Mouse (Mus musculus): ENCODE data around the gene Rgs6.

Gene Rgs6

DNA sequence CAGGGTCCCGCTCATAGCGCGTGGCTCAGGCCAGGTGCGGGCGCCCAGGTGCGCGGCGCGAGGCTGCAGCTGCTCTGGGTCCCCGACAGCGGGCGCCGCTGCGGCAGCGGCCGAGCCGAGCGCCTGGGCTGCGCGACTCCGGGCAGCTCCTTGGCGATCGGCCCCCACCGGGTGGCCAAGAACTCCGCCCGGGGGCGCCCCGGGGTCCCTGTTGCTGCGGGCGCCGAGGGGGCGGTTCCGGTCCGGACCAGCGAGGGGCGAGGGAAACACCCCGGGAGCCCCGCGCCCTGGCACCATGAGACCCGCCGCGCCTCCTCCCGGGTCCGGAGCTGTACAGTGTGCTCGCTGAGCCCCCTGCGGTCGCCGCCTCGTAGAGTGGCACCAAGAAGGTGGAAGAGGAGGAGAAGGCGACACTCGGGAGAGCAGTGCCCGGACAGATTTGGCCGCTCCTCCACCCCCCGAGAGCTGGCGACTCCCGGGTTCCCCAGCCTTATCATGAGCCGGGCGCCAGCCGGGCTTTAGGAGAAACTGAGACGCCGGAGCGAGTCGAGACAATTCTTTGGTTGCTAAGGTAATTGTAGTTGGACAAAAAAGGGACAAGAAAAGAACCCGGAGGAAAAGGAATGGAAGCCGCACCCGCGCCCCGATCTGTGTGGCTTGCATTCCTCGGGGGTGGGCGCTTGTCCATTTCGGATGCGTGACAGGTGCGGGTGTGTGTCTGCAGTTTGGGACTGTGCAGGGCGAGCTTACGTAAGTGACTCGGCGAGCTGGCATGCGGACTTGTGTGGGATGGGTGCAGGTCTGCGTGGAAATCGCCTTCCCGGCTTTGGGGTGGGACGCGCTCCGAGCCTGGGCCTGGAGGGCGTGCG lies 29.0 kb downstream of the Rgs6 start:
- CTCF ChIA-PET = interaction anchor here (0.5 to 1.6 kb wide), 8 partner anchors 16 to 1435 kb away, joined by 3 to 6 read pairs (median 4); partner anchors contain the start of gene Acot3 (in 1 of the 4)
- POLR2A ChIA-PET = interaction anchor here in 1 of 4 experiments (0.6 kb wide), 1 partner anchor 475 kb away, joined by 3 read pairs; no protein-coding TSS in a partner anchor

DNA sequence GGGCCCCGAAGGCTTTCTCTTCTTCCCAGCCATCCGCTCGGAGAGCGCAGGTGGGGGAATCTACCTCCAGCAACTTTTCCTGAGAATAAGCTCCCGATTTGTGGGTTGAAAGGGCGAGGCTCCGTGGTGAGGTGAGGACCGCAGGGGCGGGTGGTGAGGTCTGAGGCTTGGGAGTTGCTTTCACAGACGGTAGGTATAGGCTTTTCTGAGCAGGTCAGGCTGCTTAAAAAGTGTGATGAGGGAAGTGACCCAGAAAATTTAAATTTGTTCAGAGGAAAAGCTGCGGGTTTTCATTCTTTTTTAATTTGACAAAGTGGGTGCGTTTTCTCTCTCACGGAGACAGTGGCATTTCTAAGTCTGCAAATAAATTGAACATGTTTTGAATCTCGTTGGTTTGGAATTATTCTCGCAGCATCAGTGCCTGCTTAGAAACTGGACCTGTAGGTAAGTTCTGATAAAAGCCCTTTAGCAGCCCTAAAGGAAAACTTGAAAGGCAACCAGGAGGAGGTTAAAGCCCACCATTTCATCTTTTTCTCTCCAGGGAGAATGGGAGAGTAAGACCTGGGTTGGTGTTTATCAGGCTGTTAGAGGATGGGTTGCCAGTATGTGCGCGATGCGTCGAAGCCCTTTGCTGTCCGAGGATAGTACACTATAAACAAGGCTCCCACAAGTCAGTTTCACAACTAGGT lies 29.7 kb downstream of the Rgs6 start:
- ChIA-PET POLR2A (interaction anchor here in 1 of 4 experiments (0.8 kb wide), 1 partner anchor 195 kb away, joined by 3 read pairs; no protein-coding TSS in a partner anchor), CTCF (interaction anchor here in 3 of 4 experiments (0.5 to 0.6 kb wide), 3 partner anchors 12 to 224 kb away, joined by 3 read pairs; no protein-coding TSS in a partner anchor)

DNA sequence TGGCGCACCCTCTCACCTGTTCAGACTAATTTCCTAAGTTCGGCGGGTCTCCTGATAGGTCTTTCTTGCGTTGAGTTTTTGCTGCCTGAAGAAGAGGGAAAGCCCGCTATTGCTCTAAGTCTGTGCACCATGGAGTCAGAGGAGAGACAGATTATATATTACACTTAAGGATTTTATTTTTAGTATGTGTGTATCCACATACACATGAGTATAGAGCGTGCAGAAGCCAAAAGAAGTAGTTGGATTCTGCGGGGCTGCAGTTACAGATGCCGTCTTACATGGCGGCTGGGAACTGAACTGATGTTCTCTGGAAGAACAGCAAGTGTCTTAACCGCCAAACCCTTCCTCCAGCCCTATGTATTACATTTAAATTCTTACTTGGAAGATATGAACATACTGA lies 52.3 kb downstream of the Rgs6 start:
- CTCF ChIA-PET = no interaction called here
- POLR2A ChIA-PET = interaction anchor here in 1 of 4 experiments (0.5 kb wide), 1 partner anchor 692 kb away, joined by 3 read pairs; no protein-coding TSS in a partner anchor

DNA sequence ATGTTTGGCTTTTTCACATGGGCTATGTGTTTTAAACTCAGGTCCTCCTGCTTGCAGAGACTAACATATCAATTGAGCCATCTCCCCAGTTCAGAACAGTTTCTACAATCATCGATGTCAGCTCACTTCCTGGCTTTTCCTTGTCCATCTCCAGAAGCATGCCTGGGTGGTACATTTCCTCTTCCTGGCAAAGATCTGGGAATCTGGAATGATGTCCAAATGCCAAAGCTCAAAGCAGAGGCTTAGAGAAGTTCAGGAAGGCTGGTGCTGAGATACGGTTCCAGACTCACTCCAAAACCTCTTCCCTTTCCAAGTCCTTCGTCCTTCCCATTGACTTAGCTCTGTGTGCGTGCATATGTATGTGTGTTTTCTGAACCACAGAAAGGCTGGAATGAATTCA lies 59.8 kb downstream of the Rgs6 start:
- CTCF ChIA-PET = no interaction called here
- POLR2A ChIA-PET = no interaction called here

- ChIA-PET CTCF (interaction anchor here in 1 of 4 experiments (0.5 kb wide), 1 partner anchor 550 kb away, joined by 3 read pairs; no protein-coding TSS in a partner anchor), POLR2A (no interaction called here)
Measured at GRCm38 (mm10) chr12:82649991-82650390, 61.9 kb downstream of the Rgs6 start.

GRCm38 (mm10) chr12:82664598-82664997 lies 76.5 kb downstream of the Rgs6 start:
- POLR2A ChIA-PET = no interaction called here
- CTCF ChIA-PET = no interaction called here

DNA sequence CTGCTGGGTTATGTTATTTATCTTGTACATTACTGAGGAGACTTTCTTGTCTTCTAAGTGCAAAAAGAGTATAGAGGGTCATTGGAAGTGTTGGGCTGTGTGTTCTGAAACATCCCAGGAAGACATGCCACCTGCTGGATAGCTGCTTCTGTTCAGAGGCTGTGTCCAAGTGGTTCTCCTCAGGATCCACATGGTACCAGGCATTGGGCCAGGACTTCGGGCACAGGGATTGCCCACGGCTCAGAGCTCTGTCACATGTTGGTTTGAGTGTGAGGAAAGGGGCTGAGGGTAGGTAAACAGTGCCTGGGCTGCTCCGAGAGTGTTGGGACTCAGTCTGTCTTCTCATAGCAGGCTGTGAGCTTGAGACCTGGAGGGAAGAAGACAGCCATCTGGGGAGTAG lies 79.3 kb downstream of the Rgs6 start:
- ChIA-PET CTCF (no interaction called here), POLR2A (no interaction called here)

GRCm38 (mm10) chr12:82670201-82670737 lies 82.2 kb downstream of the Rgs6 start:
- ChIA-PET POLR2A (no interaction called here), CTCF (no interaction called here)

- ChIA-PET CTCF (no interaction called here), POLR2A (no interaction called here)
Measured at GRCm38 (mm10) chr12:82671591-82671990, 83.5 kb downstream of the Rgs6 start.

DNA sequence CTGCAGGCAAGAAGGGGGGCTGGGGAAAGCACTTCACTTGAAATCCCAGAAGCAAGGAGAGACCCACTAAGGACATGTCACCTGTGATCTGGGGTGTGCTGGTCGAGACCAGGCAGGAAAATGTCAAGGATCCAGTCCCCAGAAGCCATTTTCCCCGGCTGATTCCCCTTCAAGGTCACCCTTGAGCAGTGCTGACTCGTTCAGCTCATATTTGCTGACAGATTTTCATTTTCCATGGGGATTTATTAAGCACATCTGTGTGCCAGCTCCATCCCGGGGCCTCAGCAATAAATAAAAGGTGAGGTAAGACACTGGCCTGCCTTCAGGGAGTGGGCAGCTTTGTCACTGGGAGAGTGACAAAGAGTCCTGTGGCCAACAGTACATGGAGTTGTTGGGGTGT lies 87.0 kb downstream of the Rgs6 start:
- POLR2A ChIA-PET = no interaction called here
- CTCF ChIA-PET = no interaction called here

- ChIA-PET CTCF (no interaction called here), POLR2A (no interaction called here)
Measured at GRCm38 (mm10) chr12:82687015-82687414, 98.9 kb downstream of the Rgs6 start.

GRCm38 (mm10) chr12:82698886-82699527 lies 110.9 kb downstream of the Rgs6 start:
- ChIA-PET CTCF (interaction anchor here in 3 of 4 experiments (0.9 to 1.7 kb wide), 3 partner anchors 248 to 319 kb away, joined by 3 to 5 read pairs (median 4); no protein-coding TSS in a partner anchor), POLR2A (no interaction called here)

DNA sequence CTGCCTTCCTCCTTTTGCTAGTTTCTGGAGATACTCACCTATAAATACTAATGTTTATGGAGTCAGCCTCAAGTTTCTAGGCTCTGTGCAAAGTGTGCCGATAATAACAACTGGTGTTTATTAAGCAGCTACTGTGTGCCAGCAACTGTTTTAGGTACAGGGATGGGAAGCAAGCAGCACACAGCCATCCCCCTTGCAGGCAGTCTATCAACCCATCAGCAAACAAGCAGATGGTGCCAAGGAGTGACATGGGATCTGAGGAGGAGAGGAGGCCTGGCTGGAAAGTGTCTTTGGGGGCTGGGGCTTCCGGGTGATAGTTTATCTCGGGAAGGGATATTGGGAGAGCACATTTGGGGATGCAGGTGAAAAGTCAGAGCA lies 111.4 kb downstream of the Rgs6 start:
- ChIA-PET CTCF (interaction anchor here (0.6 to 1.7 kb wide), 5 partner anchors 247 to 549 kb away, joined by 3 to 5 read pairs (median 4); no protein-coding TSS in a partner anchor), POLR2A (no interaction called here)

DNA sequence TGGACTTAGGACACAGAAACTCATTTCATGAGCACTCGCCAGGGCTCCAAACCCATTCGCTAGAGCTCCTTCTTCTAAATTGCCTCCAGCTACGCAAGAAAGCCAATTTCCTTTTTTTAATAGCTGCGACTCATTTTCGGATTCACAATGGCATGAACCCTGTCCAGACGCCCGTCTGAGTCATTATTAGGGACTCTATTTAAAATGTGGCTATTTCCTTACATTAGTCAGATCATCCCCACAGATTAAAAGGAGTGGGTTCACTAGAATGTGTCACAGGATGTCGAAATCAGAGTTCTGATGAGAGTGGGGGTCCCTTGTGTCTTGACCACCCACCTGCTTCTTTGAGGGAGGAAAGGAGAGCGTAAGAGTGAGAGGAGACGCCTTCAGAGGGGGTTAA lies 112.1 kb downstream of the Rgs6 start:
- CTCF ChIA-PET = interaction anchor here (0.6 to 1.7 kb wide), 4 partner anchors 246 to 549 kb away, joined by 3 to 5 read pairs (median 4); no protein-coding TSS in a partner anchor
- POLR2A ChIA-PET = no interaction called here

DNA sequence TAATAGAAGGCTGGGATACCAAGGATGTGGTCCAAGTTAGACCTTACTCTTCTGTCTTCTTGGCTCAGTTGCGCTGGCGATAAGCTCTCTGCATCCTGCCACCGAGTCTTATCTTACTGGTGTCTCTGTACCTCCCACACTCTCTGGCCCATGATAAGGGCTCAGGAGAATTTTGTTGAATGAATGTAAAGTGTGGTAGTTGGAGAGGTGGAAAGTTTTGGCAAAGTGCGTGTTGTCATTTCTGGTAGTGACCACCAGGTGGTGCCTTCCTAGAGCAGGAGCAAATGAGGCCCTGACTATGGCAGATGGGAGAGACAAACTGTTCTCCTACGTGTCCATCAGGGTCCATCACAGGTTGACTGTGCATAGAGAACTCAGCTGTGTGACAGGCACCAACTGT lies 112.7 kb downstream of the Rgs6 start:
- ChIA-PET POLR2A (no interaction called here), CTCF (interaction anchor here in 1 of 4 experiments (0.7 to 1.0 kb wide), 2 partner anchors 246 to 317 kb away, joined by 4 to 5 read pairs; no protein-coding TSS in a partner anchor)

GRCm38 (mm10) chr12:82701359-82701758 lies 113.3 kb downstream of the Rgs6 start:
- ChIA-PET POLR2A (no interaction called here), CTCF (interaction anchor here in 2 of 4 experiments (0.5 to 1.0 kb wide), 3 partner anchors 180 to 316 kb away, joined by 3 to 5 read pairs (median 4); no protein-coding TSS in a partner anchor)

DNA sequence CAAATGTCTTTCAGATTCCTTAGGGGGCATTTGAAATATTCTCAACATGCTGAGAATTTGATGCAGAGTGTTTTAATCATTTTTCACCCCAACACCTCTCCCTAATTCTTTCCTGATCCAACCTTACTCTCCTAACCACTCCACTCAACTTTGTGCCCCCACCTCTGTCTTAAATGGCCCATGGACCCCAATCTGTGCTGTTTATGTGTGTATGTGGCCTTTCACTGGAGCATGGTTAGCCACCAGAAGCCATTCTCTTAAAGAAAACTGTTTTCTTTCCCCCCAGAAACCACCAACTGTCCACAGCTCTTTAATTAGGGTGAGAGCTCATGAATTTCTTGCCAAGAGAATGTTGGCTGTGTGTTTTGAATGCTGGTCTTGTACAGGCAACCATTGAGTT lies 122.3 kb downstream of the Rgs6 start:
- POLR2A ChIA-PET = no interaction called here

DNA sequence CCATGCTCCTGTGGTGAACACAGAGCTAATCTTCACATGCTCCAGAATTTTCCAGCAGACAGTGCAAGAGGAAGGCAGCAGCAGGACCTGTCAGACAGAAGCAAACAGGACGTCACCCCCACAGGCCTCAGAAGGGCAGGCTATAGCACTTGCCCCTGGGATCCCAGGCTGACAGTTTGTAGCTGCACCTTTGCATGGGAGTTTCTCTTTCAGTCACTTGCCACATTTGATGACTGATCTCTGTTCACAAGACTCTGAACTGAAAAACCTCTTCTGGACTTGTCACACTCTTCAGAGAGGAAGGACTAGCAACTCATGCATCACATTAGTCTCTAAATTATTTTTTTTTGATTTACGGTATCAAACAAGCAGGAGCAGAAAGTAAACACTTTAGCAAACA lies 126.2 kb downstream of the Rgs6 start:
- POLR2A ChIA-PET = interaction anchor here in 1 of 4 experiments (1.1 kb wide), 1 partner anchor 21 kb away, joined by 3 read pairs; no protein-coding TSS in a partner anchor
- CTCF ChIA-PET = no interaction called here

More for the DNA sequence above, 122.3 kb downstream of the Rgs6 start:
- CTCF ChIA-PET = no interaction called here

DNA sequence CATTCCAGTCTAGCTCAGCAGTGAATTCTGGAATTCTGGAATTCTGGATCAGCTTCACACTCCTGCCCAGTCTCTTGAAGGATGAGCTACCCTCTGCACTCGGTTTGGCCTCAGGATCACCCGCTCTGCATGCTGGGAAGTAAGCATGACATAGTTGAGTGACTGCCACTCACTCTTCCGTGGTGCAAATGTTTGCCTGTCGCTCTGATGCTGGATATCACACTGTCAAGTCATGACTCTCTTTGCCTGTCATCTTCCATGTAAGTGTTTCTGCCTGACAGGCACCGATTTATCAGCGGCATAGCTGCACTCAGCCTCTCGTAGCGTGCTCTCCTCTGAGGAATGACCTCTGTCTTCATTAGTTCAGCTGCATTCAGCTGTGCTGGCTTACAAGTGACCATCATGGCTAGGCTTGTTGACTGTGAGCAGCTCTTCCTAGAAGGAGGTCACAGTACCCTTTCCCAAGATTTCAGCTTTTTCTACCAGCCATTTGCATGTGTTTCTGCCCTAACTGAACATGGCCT lies 135.0 kb downstream of the Rgs6 start:
- ChIA-PET POLR2A (no interaction called here), CTCF (interaction anchor here in 2 of 4 experiments (0.6 to 0.8 kb wide), 2 partner anchors 33 to 223 kb away, joined by 3 to 8 read pairs; no protein-coding TSS in a partner anchor)
